Mouse (Mus musculus) MEL (cell line): ENCODE data around the gene Gm43552. TPM values are rescaled to one million over a fixed set of nuclear protein-coding genes. Genes with fewer than 3 reads are reported as not detected.

Experiments
- DNase-seq: peaks from one replicate; pipeline ENCODE4 v3.0.0; 2011; ENCODE audit warnings: low read depth, low spot score
- H3K27ac ChIP-seq: 2 replicates; pipeline ENCODE4 v1.5.1; 2012; ENCODE audit warnings: low read depth, mild to moderate bottlenecking, control low read depth, low read length, moderate library complexity; ENCODE audit not compliant: control insufficient read depth
- H3K27me3 ChIP-seq, 2 experiments: fragments of 150-350 bp in 1 of 2; sonication (generic) in 1 of 2; 2 replicates each; pipeline ENCODE4 v1.6.1; 2012; ENCODE audit warnings: low read length in 2 of 2, mild to moderate bottlenecking in 2 of 2, improper control_type of control experiment in 1 of 2, moderate library complexity in 1 of 2; ENCODE audit not compliant: insufficient read depth in 2 of 2, control insufficient read depth in 1 of 2
- H3K36me3 ChIP-seq, 2 experiments: 2 replicates each; pipeline ENCODE4 v1.6.1; 2012 to 2014; ENCODE audit warnings: low read length in 2 of 2, improper control_type of control experiment in 1 of 2, inconsistent platforms in 1 of 2, mild to moderate bottlenecking in 1 of 2; ENCODE audit not compliant: insufficient read depth in 2 of 2, control insufficient read depth in 1 of 2
- H3K4me1 ChIP-seq, 2 experiments: fragments of 150-350 bp in 1 of 2; sonication (generic) in 1 of 2; 2 replicates each; pipeline ENCODE4 v1.6.1; 2012; ENCODE audit warnings: low read length in 2 of 2, improper control_type of control experiment in 1 of 2, mild to moderate bottlenecking in 1 of 2; ENCODE audit not compliant: insufficient read depth in 2 of 2, control insufficient read depth in 1 of 2
- H3K4me3 ChIP-seq, 2 experiments: fragments of 150-350 bp in 1 of 2; sonication (generic) in 1 of 2; 2 replicates each; pipeline ENCODE4 v1.5.1; 2012; ENCODE audit warnings: low read depth in 2 of 2, low read length in 2 of 2, mild to moderate bottlenecking in 2 of 2, moderate library complexity in 2 of 2, control low read depth in 1 of 2, improper control_type of control experiment in 1 of 2; ENCODE audit not compliant: control insufficient read depth in 1 of 2, insufficient read depth in 1 of 2
- H3K79me2 ChIP-seq: 2 replicates; pipeline ENCODE4 v1.6.1; 2012; ENCODE audit warnings: mild to moderate bottlenecking, low read length, moderate library complexity; ENCODE audit not compliant: control insufficient read depth, poor library complexity, insufficient read depth
- H3K9ac ChIP-seq: 2 replicates; pipeline ENCODE4 v1.6.1; 2012; ENCODE audit warnings: low read depth, mild to moderate bottlenecking, control low read depth, low read length, moderate library complexity; ENCODE audit not compliant: control insufficient read depth, poor library complexity, severe bottlenecking
- H3K9me3 ChIP-seq: fragments of 150-350 bp; sonication (generic); replicated peaks from 2 replicates; pipeline ENCODE4 v1.6.1; 2012; ENCODE audit warnings: mild to moderate bottlenecking, low read length, improper control_type of control experiment, moderate library complexity; ENCODE audit not compliant: insufficient read depth
- CTCF ChIP-seq, 3 experiments: IDR thresholded peaks in 2 of 3; conservative IDR thresholded peaks in 1 of 3; 2 replicates each; pipeline ENCODE4 v1.5.1; 2011 to 2012; ENCODE audit warnings: low read length in 3 of 3, low read depth in 2 of 3, mild to moderate bottlenecking in 2 of 3, improper control_type of control experiment in 1 of 3, inconsistent platforms in 1 of 3, mixed read lengths in 1 of 3, moderate library complexity in 1 of 3; ENCODE audit not compliant: control insufficient read depth in 1 of 3, insufficient read depth in 1 of 3, poor library complexity in 1 of 3, severe bottlenecking in 1 of 3
- EP300 ChIP-seq, 2 experiments: IDR thresholded peaks; 2 replicates each; pipeline ENCODE4 v1.6.1; 2011; ENCODE audit warnings: improper control_type of control experiment in 2 of 2, low read length in 2 of 2, low read depth in 1 of 2, mild to moderate bottlenecking in 1 of 2
- ETS1 ChIP-seq: IDR thresholded peaks from 2 replicates; pipeline ENCODE4 v1.6.1; 2012; ENCODE audit warnings: low read depth, mild to moderate bottlenecking, inconsistent platforms, low read length, improper control_type of control experiment, moderate library complexity
- GATA1 ChIP-seq: IDR thresholded peaks from 2 replicates; pipeline ENCODE4 v1.6.1; 2011; ENCODE audit warnings: low read depth, low read length, improper control_type of control experiment
- KAT2A ChIP-seq: conservative IDR thresholded peaks from 2 replicates; pipeline ENCODE4 v1.6.1; 2012; ENCODE audit warnings: low read depth, low read length, improper control_type of control experiment, inconsistent platforms
- MAFK ChIP-seq: IDR thresholded peaks from 2 replicates; pipeline ENCODE4 v1.6.1; 2011; ENCODE audit warnings: low read depth, mild to moderate bottlenecking, low read length, improper control_type of control experiment, borderline replicate concordance
- MAZ ChIP-seq: IDR thresholded peaks from 2 replicates; pipeline ENCODE4 v1.6.1; 2012; ENCODE audit warnings: low read depth, mild to moderate bottlenecking, inconsistent platforms, low read length, improper control_type of control experiment
- MEF2A ChIP-seq: IDR thresholded peaks from 2 replicates; pipeline ENCODE4 v1.6.1; 2014; ENCODE audit warnings: low read depth, mild to moderate bottlenecking, inconsistent platforms, low read length, improper control_type of control experiment; ENCODE audit not compliant: poor library complexity, insufficient replicate concordance, severe bottlenecking; ENCODE audit errors: extremely low read depth
- MXI1 ChIP-seq: IDR thresholded peaks from 2 replicates; pipeline ENCODE4 v1.6.1; 2011; ENCODE audit warnings: mild to moderate bottlenecking, low read depth, low read length, improper control_type of control experiment
- MYB ChIP-seq: IDR thresholded peaks from 2 replicates; pipeline ENCODE4 v1.6.1; 2011; ENCODE audit warnings: mild to moderate bottlenecking, low read depth, low read length, improper control_type of control experiment
- NELFE ChIP-seq: IDR thresholded peaks from 2 replicates; pipeline ENCODE4 v1.6.1; 2011; ENCODE audit warnings: low read depth, low read length, improper control_type of control experiment
- NRF1 ChIP-seq: IDR thresholded peaks from 2 replicates; pipeline ENCODE4 v1.6.1; 2014; ENCODE audit warnings: low read depth, mild to moderate bottlenecking, inconsistent platforms, low read length, improper control_type of control experiment, moderate library complexity; ENCODE audit not compliant: poor library complexity, insufficient read depth, severe bottlenecking
- POLR2A ChIP-seq, 2 experiments: IDR thresholded peaks; 2 replicates each; pipeline ENCODE4 v1.6.1; 2011 to 2012; ENCODE audit warnings: low read length in 2 of 2, mild to moderate bottlenecking in 2 of 2, control low read depth in 1 of 2, improper control_type of control experiment in 1 of 2, low read depth in 1 of 2, moderate library complexity in 1 of 2; ENCODE audit not compliant: control insufficient read depth in 1 of 2, insufficient read depth in 1 of 2, poor library complexity in 1 of 2
- POLR2AphosphoS2 ChIP-seq: IDR thresholded peaks from 2 replicates; pipeline ENCODE4 v1.6.1; 2011; ENCODE audit warnings: low read length, improper control_type of control experiment
- SIN3A ChIP-seq: IDR thresholded peaks from 2 replicates; pipeline ENCODE4 v1.6.1; 2012; ENCODE audit warnings: low read length, improper control_type of control experiment, inconsistent platforms
- SMC3 ChIP-seq: IDR thresholded peaks from 2 replicates; pipeline ENCODE4 v1.6.1; 2011; ENCODE audit warnings: low read depth, low read length, improper control_type of control experiment
- TBP ChIP-seq: IDR thresholded peaks from 2 replicates; pipeline ENCODE4 v1.8.0; 2011; ENCODE audit warnings: low read depth, low read length, improper control_type of control experiment
- ZKSCAN1 ChIP-seq: IDR thresholded peaks from 2 replicates; pipeline ENCODE4 v1.6.1; 2012; ENCODE audit warnings: low read depth, mild to moderate bottlenecking, inconsistent platforms, low read length, improper control_type of control experiment, moderate library complexity
- ZNF384 ChIP-seq: IDR thresholded peaks from 2 replicates; pipeline ENCODE4 v1.6.1; 2012; ENCODE audit warnings: low read depth, mild to moderate bottlenecking, inconsistent platforms, low read length, improper control_type of control experiment
- polyA plus RNA-seq, 2 experiments: library from polyadenylated mRNA; stranded (reverse) in 1 of 2; unstranded in 1 of 2; fragments of >175 nt in 1 of 2; fragments of >200 nt in 1 of 2; gene quantifications; 2 replicates each; pipeline versions ENCODE4 v1.2.1 to v1.2.4; 2012; ENCODE audit warnings: low replicate concordance in 2 of 2, low read depth in 1 of 2; ENCODE audit not compliant: insufficient read length in 2 of 2, insufficient read depth in 1 of 2, missing spikeins in 1 of 2
- total RNA-seq: library from RNA; depleted of rRNA; stranded (reverse); fragments of 300-350 nt; gene quantifications from 2 replicates; pipeline ENCODE4 v1.2.3, GENCODE M21; 2012

Gene Gm43552
- total and polyA plus RNA-seq, 3 experiments, result 1.7 TPM; not detected in 2

DNA sequence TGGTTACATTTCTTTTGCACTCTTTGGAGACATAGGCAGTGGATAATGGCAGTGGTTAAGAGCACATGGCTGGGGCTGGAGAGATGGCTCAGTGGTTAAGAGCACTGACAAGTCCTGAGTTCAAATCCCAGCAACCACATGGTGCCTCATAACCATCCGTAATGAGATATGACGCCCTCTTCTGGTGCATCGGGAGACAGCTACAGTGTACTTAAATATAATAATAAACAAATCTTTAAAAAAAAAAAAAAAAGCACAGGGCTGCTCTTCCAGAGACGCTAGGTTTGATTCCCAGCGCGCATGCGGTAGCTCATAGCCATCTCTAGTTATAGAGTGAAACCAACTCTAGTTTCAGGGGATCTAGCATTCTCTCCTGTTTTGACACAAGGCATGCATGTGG lies 98.2 kb downstream of the Gm43552 start:
- no peak overlapping the region for H3K4me3 ChIP-seq
- H3K4me1 ChIP-seq, result peaks cover 0 to 2% of the 10 kb centered on the region in 2 experiments; a peak in 3 of 4 replicates
- peak; percentile 43 for DNase-seq
- no peak overlapping the region for H3K27ac ChIP-seq
- H3K79me2 ChIP-seq, result peaks cover 26% of the 10 kb centered on the region
- TF ChIP-seq ZNF384 (peak; percentile 62; the same call in 1 of the 2 replicates), NRF1 (no peak), MEF2A (no peak), ZKSCAN1 (no peak), GATA1 (no peak), NELFE (no peak), MAZ (no peak), POLR2AphosphoS2 (no peak), SIN3A (no peak), KAT2A (no peak), TBP (no peak), MYB (no peak), MAFK (no peak), ETS1 (no peak), POLR2A (IDR thresholded peaks at IDR 0.05; ENCODE audit: control insufficient read depth in 1 of 2, insufficient read depth in 1 of 2, low read depth in 1 of 2, low read length in 2 of 2, poor library complexity in 1 of 2) (no peak), CTCF (IDR thresholded peaks at IDR 0.05 in 2 of 3, conservative IDR thresholded peaks at IDR 0.05 in 1 of 3; ENCODE audit: control insufficient read depth in 1 of 3, insufficient read depth in 1 of 3, low read depth in 2 of 3, low read length in 3 of 3, poor library complexity in 1 of 3, severe bottlenecking in 1 of 3) (peak in 1 of 3 experiments; percentile 13; a peak in 1 of 6 replicates), MXI1 (no peak)
- H3K9me3 ChIP-seq, result no peaks in the 10 kb centered on the region
- peaks cover 6 to 9% of the 10 kb centered on the region in 2 experiments for H3K36me3 ChIP-seq
- no peak overlapping the region for H3K9ac ChIP-seq
- H3K27me3 ChIP-seq, result no peaks in the 10 kb centered on the region

- Histone ChIP-seq H3K9me3 (no peaks in the 10 kb centered on the region), H3K79me2 (peaks cover 31% of the 10 kb centered on the region), H3K27me3 (no peaks in the 10 kb centered on the region), H3K36me3 (peaks cover 16 to 19% of the 10 kb centered on the region in 2 experiments)
- DNase-seq, result peak; percentile 65
- TF ChIP-seq EP300 (IDR thresholded peaks at IDR 0.05; ENCODE audit: low read depth in 1 of 2, low read length in 2 of 2) (0 out of 4 replicates have a peak, but pooled peaks of 1 of the 2 experiments have one; percentile 10), SMC3 (no peak)
- TF ChIP-seq, all 39 proteins: peak for 1
- Histone ChIP-seq H3K9ac (peak overlapping the region; percentile 88), H3K4me1 (peaks cover 2 to 7% of the 10 kb centered on the region in 2 experiments; a peak in 3 of 4 replicates), H3K4me3 (peak overlapping the region; percentile 72 to 96), H3K27ac (peak overlapping the region; percentile 47)
Measured at GRCm38 (mm10) chr5:65391753-65392152, 100.9 kb downstream of the Gm43552 start.
